19 mouse cellular contexts compared by ENCODE assay signal in genomic region chr2:5553264-5553663, GRCm38 (mm10).
DNase-seq lines count a peak whose midpoint lies in the region; TF ChIP-seq lines count a peak whose summit lies in the region.
"Had no signal": no experiment of that assay in that cellular context is flagged by ENCODE, and none has a peak within 500 bp of the region (broad histone marks: within the 10 kb centered on the region; RNA-seq: fewer than 3 reads in every experiment).

No protein-coding gene starts in this region.

- peak; percentile 35 for DNase-seq in left cerebral cortex, adult 11 months (ENCODE audit: low spot score)
- no peak for DNase-seq in left cerebral cortex, postnatal 4 days
- DNase-seq in CH12.LX (ENCODE audit: extremely low read depth): peak; percentile 23
- peak in 1 of 2 experiments; percentile 40 for DNase-seq in left cerebral cortex, adult 2 months (ENCODE audit: extremely low spot score in 1 of 2, low spot score in 2 of 2)
- peak; percentile 18 to 50 for DNase-seq in right cerebral cortex, postnatal 36 days (ENCODE audit: low spot score in 2 of 2)
- DNase-seq in embryo, embryonic 9.5 days (ENCODE audit: extremely low spot score): no peak
- DNase-seq in kidney, postnatal 36 days: no peak
- DNase-seq: adrenal gland, adult 8-10 months; cerebellum, adult 11 months; gastrocnemius, postnatal 14 days; heart, postnatal 10 days; lung, postnatal 14 days; spleen, adult 18-20 months; thymus, adult 2 months had no signal

- H3K4me2 ChIP-seq in CH12.LX (ENCODE audit: insufficient read depth, low read depth, poor library complexity, severe bottlenecking): no peak overlapping the region
- H3K4me2 ChIP-seq: embryonic facial prominence, embryonic 13.5 days; hindbrain, embryonic 12.5 days; kidney, embryonic 15.5 days; limb, embryonic 15.5 days; neural tube, embryonic 12.5 days had no signal

- no peak overlapping the region for H3K27ac ChIP-seq in CH12.LX (ENCODE audit: insufficient read depth, low read depth)
- H3K27ac ChIP-seq in left cerebral cortex, adult 2 months: peak overlapping the region; percentile 57
- H3K27ac ChIP-seq: embryonic facial prominence, embryonic 13.5 days; hindbrain, embryonic 12.5 days; kidney, embryonic 15.5 days; limb, embryonic 15.5 days; neural tube, embryonic 12.5 days had no signal

- H3K4me3 ChIP-seq in CH12.LX (replicated peaks in 1 of 3; ENCODE audit: low read depth in 2 of 3, low read length in 2 of 3, poor library complexity in 1 of 3): no peak overlapping the region
- H3K4me3 ChIP-seq in left cerebral cortex, adult 2 months: no peak overlapping the region
- H3K4me3 ChIP-seq: embryonic facial prominence, embryonic 13.5 days; hindbrain, embryonic 12.5 days; kidney, embryonic 15.5 days; limb, embryonic 15.5 days; neural tube, embryonic 12.5 days had no signal

- TF ChIP-seq POLR2A in CH12.LX (IDR thresholded peaks at IDR 0.05; ENCODE audit: low read depth, low read length): no peak

- H3K27me3 ChIP-seq in CH12.LX (replicated peaks): no peaks in the 10 kb centered on the region
- H3K27me3 ChIP-seq: embryonic facial prominence, embryonic 13.5 days; hindbrain, embryonic 12.5 days; kidney, embryonic 15.5 days; limb, embryonic 15.5 days; neural tube, embryonic 12.5 days had no signal

- H3K4me1 ChIP-seq in CH12.LX (ENCODE audit: control insufficient read depth in 1 of 2, insufficient read depth in 2 of 2): peaks cover 8 to 35% of the 10 kb centered on the region in 2 experiments
- H3K4me1 ChIP-seq: embryonic facial prominence, embryonic 13.5 days; hindbrain, embryonic 12.5 days; kidney, embryonic 15.5 days; limb, embryonic 15.5 days; neural tube, embryonic 12.5 days had no signal

- dilution Hi-C loops in CH12.LX (cut with MboI; ENCODE audit: extremely low pct_ligation_motif_present, extremely low pct_unique_long_range_greater_than_20kb, low sequenced_read_pairs): no loop called here

- TF ChIP-seq RAD21 in CH12.LX (IDR thresholded peaks at IDR 0.05; ENCODE audit: low read depth, low read length): no peak

- TF ChIP-seq CTCF in CH12.LX (conservative IDR thresholded peaks at IDR 0.05 in 1 of 2, IDR thresholded peaks at IDR 0.05 in 1 of 2; ENCODE audit: low read depth in 2 of 2, low read length in 2 of 2): no peak
- no peak for TF ChIP-seq CTCF in left cerebral cortex, adult 2 months (IDR thresholded peaks at IDR 0.05)

- H3K9me3 ChIP-seq in CH12.LX (replicated peaks; ENCODE audit: low read length): peaks cover 2% of the 10 kb centered on the region
- H3K9me3 ChIP-seq: embryonic facial prominence, embryonic 13.5 days; hindbrain, embryonic 12.5 days; kidney, embryonic 15.5 days; limb, embryonic 15.5 days; neural tube, embryonic 12.5 days had no signal

- no peak for TF ChIP-seq EP300 in CH12.LX (IDR thresholded peaks at IDR 0.05; ENCODE audit: low read length)

- in situ Hi-C loops in CH12.LX (cut with MboI; ENCODE audit: low pct_ligation_motif_present, low pct_unique_long_range_greater_than_20kb, low sequenced_read_pairs): no loop called here

- no peaks in the 10 kb centered on the region for H3K79me2 ChIP-seq in CH12.LX (replicated peaks; ENCODE audit: control insufficient read depth, extremely low read depth, insufficient read depth, poor library complexity, severe bottlenecking)

- H3K9ac ChIP-seq in CH12.LX (ENCODE audit: insufficient read depth, low read depth): no peak overlapping the region
- H3K9ac ChIP-seq: embryonic facial prominence, embryonic 13.5 days; hindbrain, embryonic 12.5 days; kidney, embryonic 15.5 days; limb, embryonic 15.5 days; neural tube, embryonic 12.5 days had no signal

- peaks cover 0 to 25% of the 10 kb centered on the region in 2 experiments for H3K36me3 ChIP-seq in CH12.LX (replicated peaks in 1 of 2; ENCODE audit: control insufficient read depth in 1 of 2, insufficient read depth in 1 of 2, low read length in 1 of 2)
- H3K36me3 ChIP-seq: embryonic facial prominence, embryonic 13.5 days; hindbrain, embryonic 12.5 days; kidney, embryonic 15.5 days; limb, embryonic 15.5 days; neural tube, embryonic 12.5 days had no signal

- intact Hi-C loops in left cerebral cortex, postnatal 4 days (cut with DNase I): no loop called here
- intact Hi-C loops in left cerebral cortex, adult 2 months (cut with DNase I): no loop called here

TF ChIP-seq in CH12.LX, 34 proteins besides CTCF, POLR2A, EP300 and RAD21:
- TF ChIP-seq NRF1 (IDR thresholded peaks at IDR 0.05; ENCODE audit: low read depth, low read length): no peak
- TF ChIP-seq ZKSCAN1 (IDR thresholded peaks at IDR 0.05; ENCODE audit: borderline replicate concordance, low read depth, low read length): no peak
- no peak for TF ChIP-seq SMC3 (IDR thresholded peaks at IDR 0.05; ENCODE audit: low read depth, low read length)
- TF ChIP-seq POLR2AphosphoS2 (IDR thresholded peaks at IDR 0.05; ENCODE audit: low read depth, low read length): no peak
- TF ChIP-seq UBTF (IDR thresholded peaks at IDR 0.05; ENCODE audit: low read depth, low read length): no peak
- TF ChIP-seq RCOR1 (conservative IDR thresholded peaks at IDR 0.05; ENCODE audit: low read depth, low read length): no peak
- TF ChIP-seq MAX (IDR thresholded peaks at IDR 0.05; ENCODE audit: low read length): no peak
- no peak for TF ChIP-seq ELF1 (IDR thresholded peaks at IDR 0.05; ENCODE audit: low read depth, low read length)
- no peak for TF ChIP-seq CHD2 (IDR thresholded peaks at IDR 0.05; ENCODE audit: low read length)
- no peak for TF ChIP-seq GABPA (IDR thresholded peaks at IDR 0.05; ENCODE audit: insufficient replicate concordance, low read depth, low read length)
- no peak for TF ChIP-seq ZMIZ1 (IDR thresholded peaks at IDR 0.05; ENCODE audit: low read depth, low read length)
- no peak for TF ChIP-seq JUND (conservative IDR thresholded peaks at IDR 0.05; ENCODE audit: low read depth, low read length)

Comparison
In these comparisons a context has a peak if more than half of its experiments do, and no peak if none do; other contexts are left out.
1. DNase-seq: peak in left cerebral cortex, adult 11 months (single experiment), CH12.LX (single experiment) and right cerebral cortex, postnatal 36 days (2 of 2); none in left cerebral cortex, postnatal 4 days (single experiment), embryo, embryonic 9.5 days (single experiment) and kidney, postnatal 36 days (0 of 2).